Mouse (Mus musculus) left cerebral cortex, adult 2 months (tissue): ENCODE measurements around the gene Nono. TPM values are rescaled to one million over a fixed set of nuclear protein-coding genes. Genes with fewer than 3 reads are reported as not detected.
A peak's percentile ranks its signal among the peaks of the same experiment; 100 is the strongest.

ENCODE experiments used
- DNase-seq, 2 experiments: peaks; one replicate each; pipeline ENCODE4 v3.0.0; 2021 to 2022; ENCODE audit warnings: low spot score in 2 of 2, mixed read lengths in 1 of 2; ENCODE audit errors: extremely low spot score in 1 of 2
- H3K27ac ChIP-seq: fragments of 200-600 bp; 2 replicates; pipeline ENCODE4 v1.8.1; 2022
- H3K4me3 ChIP-seq: fragments of 200-600 bp; 2 replicates; pipeline ENCODE4 v1.8.1; 2022
- CTCF ChIP-seq: fragments of 200-600 bp; IDR thresholded peaks from 2 replicates; pipeline ENCODE4 v1.8.1; 2022; ENCODE audit warnings: antibody characterized with exemption, mild to moderate bottlenecking, moderate library complexity
- intact Hi-C: fragments of 180-260 bp; cut with DNase I; formaldehyde crosslinking; loops from one replicate; pipeline ENCODE4 v1.15.1; 2025
- long read RNA-seq, 2 experiments: library from polyadenylated mRNA; stranded (forward); transcript quantifications; one replicate each; pipeline ENCODE4 v2.0.0; 2021; ENCODE audit warnings: borderline mapping rate in 2 of 2
- total RNA-seq, 2 experiments: library from RNA; stranded (reverse); gene quantifications; 2 replicates each; pipeline ENCODE4 v1.2.3; 2021

Nono gene
- total RNA-seq: 100 to 1,000 TPM in 1 of 2 experiments, 10 to 100 TPM in 1; 98.2 to 123 TPM
- long read RNA-seq, experiment 1, transcript Nono-201 (12 exons, 2,562 nt): major isoform, 87 of 104 reads
- long read RNA-seq, experiment 1, partial matches to known transcripts: 5 of 104 reads
- long read RNA-seq, experiment 1, other reads (novel, unspliced or antisense): 12 of 104 reads
- long read RNA-seq, experiment 2, transcript Nono-201 (12 exons, 2,562 nt): major isoform, 57 of 73 reads
- long read RNA-seq, experiment 2, partial matches to known transcripts: 2 of 73 reads
- long read RNA-seq, experiment 2, other reads (novel, unspliced or antisense): 14 of 73 reads

DNA sequence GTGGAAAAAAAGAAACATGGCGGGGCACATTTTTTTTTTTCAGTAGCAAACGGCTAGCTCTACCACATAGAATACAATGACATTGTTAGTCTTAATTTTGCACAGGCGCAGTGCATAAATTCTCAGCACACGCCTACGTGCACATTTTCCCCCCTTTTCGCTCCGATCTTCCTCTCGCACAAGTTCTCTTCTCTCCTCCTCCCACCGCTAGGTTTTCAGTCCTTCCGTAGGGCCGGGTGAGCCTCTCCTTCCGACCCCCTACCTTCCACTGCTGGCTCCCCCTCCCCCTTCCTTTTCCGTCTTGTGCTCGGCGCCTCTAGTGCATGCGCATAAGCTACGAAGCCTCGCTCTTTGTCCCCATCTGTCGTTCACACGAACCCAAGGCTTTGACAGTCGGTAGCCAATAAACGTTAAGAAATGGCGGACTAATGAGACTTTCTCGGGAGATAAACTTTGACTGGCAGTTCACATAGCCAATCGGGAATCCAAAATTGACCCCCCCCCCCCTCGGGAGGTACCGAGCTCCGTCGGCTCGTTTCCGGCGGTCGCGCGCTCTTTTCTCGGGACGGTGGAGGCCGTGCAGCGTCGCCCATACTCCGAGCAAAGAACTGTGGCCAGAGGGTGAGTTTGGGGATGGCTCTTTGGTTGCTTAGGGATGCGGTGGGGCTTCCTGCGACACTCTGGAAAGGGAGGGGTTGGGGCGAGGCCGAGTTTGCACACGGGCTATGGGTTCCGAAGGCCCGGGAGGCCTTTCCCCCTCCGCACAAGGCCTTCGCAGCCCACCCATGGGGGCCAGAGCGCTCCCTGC lies at the start of gene Nono:
Gene Nono (plus strand): TSS at position 177 of the 808 bp plus-strand sequence.
- peak; percentile 16 for TF ChIP-seq CTCF
- Histone ChIP-seq H3K27ac (peak within 1 kb of the TSS; percentile 88), H3K4me3 (peak within 1 kb of the TSS; percentile 56)
- peak; percentile 60 to 84 for DNase-seq
- intact Hi-C loops: loop anchor here (1.0 kb wide), 1 partner anchor 10 kb away; no protein-coding TSS in a partner anchor

DNA sequence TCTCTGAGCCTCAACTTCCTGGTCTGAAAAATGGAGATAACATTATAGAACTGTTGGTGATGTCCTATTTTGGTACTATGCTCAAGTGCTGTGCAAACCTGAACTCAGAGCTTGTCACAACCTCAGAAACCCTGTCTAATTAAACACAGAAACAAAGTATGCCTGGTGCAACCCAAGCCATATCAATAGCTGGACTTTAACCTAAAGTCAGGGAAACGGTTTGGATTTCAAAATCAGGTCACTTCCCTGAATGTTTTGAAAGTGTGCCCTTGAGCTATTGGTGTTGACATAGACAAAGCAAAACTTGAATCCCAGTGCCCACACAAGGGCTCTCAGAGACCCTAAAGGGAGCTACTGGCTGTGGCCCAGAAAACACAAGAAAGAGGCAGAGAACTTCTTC lies 49.4 kb upstream of the Nono start:
- Histone ChIP-seq H3K27ac (no peak overlapping the region), H3K4me3 (no peak overlapping the region)
- no peak for TF ChIP-seq CTCF
- DNase-seq: no peak
- intact Hi-C loops: loop anchor here (1.0 kb wide), 1 partner anchor 44 kb away; no protein-coding TSS in a partner anchor

DNA sequence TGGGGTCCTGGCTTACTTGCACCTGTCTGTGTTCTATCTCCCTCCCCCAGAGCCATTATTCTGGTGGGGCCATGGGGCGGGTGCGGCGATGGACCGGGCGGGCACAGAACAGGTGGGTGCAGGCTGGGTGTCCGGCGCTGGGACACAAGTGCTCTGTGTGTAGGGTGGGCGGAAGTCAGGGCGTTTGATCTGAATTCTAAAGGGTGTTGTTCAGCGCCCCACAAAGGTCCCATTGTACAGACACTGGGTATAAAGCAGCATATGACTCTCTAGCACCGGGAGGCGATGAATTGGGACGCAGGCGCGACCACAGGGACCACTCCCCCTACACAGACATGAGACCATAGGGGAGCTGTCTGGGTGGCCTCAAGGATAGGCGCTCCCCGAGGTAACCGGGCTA lies 45.7 kb upstream of the Nono start:
- no peak overlapping the region for H3K27ac ChIP-seq
- intact Hi-C loops: no loop called here

DNA sequence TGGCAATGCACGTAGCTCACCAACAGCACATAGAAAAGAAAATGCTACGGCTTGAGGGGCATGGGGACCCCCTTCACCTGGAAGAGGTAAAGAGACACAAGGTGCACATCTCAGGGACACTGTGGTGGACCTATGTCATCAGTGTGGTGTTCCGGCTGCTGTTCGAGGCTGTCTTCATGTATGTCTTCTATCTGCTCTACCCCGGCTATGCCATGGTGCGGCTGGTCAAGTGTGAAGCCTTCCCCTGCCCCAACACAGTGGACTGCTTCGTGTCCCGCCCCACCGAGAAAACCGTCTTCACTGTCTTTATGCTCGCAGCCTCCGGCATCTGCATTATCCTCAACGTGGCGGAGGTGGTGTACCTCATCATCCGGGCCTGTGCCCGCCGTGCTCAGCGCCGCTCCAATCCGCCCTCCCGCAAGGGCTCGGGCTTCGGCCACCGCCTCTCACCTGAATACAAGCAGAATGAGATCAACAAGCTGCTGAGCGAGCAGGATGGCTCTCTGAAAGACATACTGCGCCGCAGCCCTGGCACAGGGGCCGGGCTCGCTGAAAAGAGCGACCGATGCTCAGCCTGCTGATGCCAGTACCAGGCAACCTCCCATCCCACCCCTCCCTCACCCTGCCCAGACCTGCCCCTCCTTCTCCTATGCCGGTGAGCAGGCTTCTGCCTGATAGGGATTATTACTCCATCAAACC lies 44.5 kb upstream of the Nono start:
- intact Hi-C loops: no loop called here
- peak overlapping the region; percentile 36 for H3K4me3 ChIP-seq
- peak in 1 of 2 experiments; percentile 20 for DNase-seq
- no peak for TF ChIP-seq CTCF
- peak overlapping the region; percentile 54; the same call in 1 of the 2 replicates for H3K27ac ChIP-seq

More for the DNA sequence above, 45.7 kb upstream of the Nono start:
- no peak overlapping the region for H3K4me3 ChIP-seq
- TF ChIP-seq CTCF: no peak
- DNase-seq: no peak

DNA sequence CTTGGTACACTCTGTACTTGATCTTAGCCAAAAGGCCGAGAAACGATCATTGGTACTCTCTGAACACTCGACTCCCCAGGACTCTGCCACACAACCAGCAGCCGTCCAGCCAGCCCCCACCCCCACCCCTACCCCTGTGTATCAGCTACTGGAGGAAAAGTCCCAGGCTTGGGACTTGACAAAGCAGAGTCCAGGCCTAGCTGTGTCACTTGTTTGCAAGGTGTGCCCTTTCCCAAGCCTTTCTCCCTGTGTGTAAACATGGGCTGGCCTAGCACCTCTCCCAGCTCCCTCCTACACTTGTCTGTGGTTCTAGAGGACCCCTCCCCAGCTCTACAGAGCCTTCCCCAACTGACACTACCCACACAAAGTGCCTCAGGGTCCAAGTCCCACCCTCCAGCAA lies 42.9 kb upstream of the Nono start:
- DNase-seq: no peak
- Histone ChIP-seq H3K4me3 (no peak overlapping the region), H3K27ac (no peak overlapping the region)
- intact Hi-C loops: no loop called here
- no peak for TF ChIP-seq CTCF

DNA sequence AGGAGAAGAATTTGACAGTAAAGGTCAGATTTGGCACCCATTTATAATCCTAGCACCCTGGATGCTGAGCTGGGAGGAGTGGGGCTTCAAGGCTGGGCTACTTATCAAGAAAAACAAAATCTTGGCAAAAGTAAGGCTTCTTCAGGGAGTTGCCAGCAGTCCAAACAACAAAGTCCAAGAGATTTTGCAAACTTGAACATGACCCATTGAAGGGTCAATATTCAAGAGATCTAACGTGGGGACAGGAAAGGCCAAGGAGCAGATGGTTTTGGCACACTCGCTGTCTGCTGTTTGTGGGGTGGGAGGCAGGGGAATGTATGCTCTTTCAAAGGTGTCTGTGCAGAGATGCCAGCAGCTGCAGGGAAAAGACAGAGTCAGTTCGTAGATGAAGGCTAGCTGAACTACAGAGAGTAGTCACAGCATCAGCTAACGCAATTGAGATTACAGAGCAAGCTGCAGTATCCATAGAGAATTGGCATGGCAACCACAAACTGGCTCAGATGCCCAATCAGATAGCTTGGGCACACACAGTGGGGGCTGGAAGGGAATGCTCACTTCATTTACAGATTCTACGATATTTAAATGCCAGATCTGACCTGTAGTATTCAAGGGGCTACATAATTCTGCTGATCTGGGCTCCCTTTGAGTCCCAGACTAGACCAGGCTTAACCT lies 40.1 kb upstream of the Nono start:
- no peak for DNase-seq
- Histone ChIP-seq H3K27ac (no peak overlapping the region), H3K4me3 (no peak overlapping the region)
- TF ChIP-seq CTCF: no peak
- intact Hi-C loops: no loop called here

DNA sequence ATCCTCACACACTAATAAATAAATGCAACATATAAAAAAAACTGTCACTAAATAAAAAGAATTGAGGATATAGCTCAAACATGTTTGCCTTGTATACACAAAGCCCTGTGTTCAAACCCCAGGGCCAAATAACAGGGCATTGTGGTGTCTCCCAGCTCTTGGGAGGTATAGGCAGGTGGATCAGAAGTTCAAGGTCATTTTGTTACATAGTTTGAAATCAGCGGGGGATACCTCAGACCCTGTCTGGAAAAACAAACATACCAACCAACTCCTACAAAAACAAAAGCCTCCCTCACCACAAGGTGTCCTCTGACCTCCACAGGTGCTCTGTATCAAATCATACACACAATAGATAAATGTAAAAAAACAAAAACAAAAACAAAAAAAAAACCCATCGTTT lies 34.8 kb upstream of the Nono start:
- H3K27ac ChIP-seq: no peak overlapping the region
- no peak for DNase-seq
- no peak overlapping the region for H3K4me3 ChIP-seq
- no peak for TF ChIP-seq CTCF
- intact Hi-C loops: no loop called here

DNA sequence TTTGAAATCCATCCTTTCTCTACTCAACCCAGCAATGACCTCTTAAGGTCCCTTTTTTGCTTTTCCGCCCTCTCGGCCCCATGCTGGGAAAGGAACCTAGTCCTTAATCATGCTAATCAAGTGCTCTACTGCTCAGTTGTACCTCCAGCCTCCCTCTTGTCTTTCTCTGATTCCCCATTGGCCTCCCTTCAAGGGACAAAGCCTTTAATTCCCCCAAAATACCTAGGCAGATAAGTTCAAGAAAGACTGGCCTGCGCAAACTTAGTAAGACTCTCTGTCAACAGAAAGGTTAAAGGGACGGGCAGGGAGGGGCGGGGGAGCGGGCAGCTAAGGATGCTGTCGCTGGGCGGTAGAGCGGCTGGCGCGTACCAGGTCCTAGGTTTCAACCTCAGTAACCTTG lies 32.7 kb upstream of the Nono start:
- TF ChIP-seq CTCF: no peak
- H3K4me3 ChIP-seq: no peak overlapping the region
- no peak for DNase-seq
- intact Hi-C loops: no loop called here
- no peak overlapping the region for H3K27ac ChIP-seq

DNA sequence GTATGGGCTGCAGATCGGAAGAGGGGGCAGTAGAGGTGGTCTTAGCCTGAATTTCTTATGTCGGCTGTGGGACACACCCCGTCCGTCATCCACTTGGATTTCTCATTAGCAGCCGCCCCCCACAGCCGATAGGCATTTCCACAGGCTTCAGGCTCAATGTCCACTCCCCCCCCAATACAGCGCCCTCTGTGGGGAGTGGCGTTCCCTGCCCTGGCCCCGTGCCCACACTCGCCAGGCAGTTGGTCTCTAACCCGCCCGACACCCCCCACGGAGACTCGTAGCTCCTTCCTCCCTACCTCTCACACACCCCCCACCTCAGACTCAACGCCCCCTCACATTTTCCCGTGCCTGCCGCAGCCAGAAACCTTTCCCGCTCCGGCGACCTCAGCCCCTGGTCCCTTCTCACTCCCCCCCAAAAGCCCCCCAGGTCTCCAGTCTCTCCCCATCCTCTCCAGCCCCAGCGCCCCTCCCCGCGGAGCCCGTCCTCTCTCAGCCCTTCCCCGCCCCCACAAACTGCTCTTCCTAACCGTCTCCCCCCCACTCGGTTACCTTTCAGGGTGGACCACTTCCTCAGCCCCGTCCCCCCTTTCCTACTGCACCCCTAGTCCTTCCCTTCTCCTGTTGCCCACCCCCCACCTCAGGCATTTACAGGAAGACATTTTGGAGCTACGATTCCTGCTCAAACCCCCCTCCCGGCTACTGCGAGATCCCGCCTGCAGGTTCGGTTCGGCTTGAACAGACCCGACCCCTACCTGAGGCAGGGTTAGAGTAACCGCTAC lies 10.0 kb upstream of the Nono start:
- peak; percentile 43 for TF ChIP-seq CTCF
- peak overlapping the region; percentile 91 for H3K27ac ChIP-seq
- DNase-seq: peak; percentile 31 to 46
- peak overlapping the region; percentile 59 for H3K4me3 ChIP-seq
- intact Hi-C loops: loop anchor here (1.0 to 5.0 kb wide), 4 partner anchors 10 to 287 kb away; partner anchors contain the start of genes Nono and Taf1
